Mouse (Mus musculus) Muller cell, postnatal 12 days (primary cell): Measurements from ENCODE around the gene Lemd1.
A peak's percentile ranks its signal among the peaks of the same experiment; 100 is the strongest.

ENCODE experiments used
- DNase-seq: peaks from one replicate; pipeline ENCODE4 v3.0.0-alpha.2; 2015; ENCODE audit errors: inconsistent ontology term

Gene Lemd1

DNA sequence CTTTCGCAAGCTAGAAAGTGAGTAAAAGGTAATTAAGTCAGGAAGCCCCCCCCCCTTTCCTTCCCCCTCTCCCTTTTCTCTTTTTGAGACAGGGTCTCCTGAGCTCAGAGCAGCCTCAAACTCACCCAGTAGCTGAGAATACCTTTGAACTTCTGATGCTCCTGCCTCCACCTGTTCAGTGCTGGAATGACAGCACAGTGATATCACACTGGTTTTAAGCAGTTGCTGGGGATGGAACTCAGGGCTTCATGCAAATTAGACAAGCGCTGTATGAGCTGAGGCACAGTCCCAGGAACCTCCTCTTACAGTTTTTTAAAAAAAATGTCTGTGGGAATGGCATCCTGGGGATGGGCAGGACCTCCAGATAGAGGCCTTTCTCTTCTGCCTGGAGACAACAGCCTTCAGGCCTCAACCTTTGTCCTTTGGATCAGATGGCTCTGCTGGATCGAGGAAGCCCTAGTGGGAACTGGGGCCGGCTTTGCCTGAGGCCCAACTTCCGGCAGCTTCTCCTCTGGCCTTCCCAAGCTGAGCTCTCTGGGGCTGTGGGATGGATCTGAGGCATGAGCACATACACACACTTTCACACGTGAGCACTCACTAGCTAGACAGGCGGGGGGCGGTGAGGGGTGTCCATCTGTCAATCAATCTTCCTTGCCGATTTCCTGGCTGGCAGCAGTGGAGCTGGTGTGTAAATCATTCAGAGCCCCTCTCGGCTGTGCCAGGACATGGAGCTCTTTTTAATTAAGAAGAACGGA is 99.9 kb downstream of the Lemd1 start:
- DNase-seq = peak; percentile 76

DNA sequence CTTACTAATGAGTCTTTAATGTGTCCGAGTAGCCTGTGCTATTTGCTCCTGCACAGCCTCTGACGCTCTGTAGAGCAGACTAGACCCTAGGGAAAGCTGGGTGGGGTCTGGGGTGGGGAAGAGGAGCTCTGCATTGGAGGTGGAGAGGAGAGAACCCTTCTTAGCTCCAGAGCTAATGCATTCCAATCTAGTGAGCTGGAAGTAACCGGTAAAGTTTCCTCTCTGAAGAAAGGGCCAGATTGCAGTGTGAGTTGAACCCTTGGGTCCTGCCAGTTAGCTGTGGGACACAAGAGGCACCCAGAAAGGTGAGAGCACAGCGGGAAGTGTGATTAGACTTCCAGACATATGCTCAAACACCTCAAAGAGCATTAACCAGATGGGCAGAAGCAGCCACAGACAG is 100.5 kb downstream of the Lemd1 start:
- DNase-seq = peak; percentile 77

DNA sequence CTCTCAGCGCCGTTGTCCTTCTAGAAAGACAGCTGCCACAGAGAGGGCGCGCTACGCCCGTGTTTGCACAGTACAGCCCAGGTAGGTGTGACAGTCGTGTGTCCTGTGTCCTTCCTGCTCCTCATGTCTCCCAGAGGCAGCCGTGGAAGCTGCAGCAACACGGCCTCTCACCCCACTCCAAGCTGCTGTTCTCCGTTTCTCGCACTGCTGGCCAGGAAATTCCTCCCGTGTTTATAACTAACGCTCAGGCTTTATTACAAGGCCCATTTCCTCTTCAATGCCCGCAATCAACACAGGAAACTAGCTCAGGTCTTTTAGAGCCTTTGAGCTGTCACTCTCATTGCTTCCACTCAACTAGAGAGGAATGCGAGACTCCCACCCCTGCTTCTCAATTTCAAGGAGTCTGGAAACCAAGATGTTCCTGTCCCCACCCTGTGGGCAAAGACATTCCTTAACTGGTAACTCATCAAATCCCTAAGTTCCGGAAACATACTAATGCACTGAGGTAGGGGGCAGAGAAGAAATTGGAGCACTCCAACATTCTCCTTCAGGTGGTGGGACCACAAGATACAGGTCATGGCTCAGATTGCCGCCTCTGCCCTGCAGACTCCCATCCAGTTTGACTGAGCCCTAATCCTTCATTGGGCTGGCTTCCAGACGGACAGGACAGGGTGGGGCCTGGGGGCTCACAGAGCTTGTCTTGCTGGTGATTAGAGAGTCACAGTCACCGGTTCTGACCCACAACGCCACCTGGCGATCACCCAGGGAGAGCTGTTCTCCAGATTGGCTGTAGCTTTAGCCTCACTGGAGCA is 101.3 kb downstream of the Lemd1 start:
- DNase-seq = peak; percentile 94

DNA sequence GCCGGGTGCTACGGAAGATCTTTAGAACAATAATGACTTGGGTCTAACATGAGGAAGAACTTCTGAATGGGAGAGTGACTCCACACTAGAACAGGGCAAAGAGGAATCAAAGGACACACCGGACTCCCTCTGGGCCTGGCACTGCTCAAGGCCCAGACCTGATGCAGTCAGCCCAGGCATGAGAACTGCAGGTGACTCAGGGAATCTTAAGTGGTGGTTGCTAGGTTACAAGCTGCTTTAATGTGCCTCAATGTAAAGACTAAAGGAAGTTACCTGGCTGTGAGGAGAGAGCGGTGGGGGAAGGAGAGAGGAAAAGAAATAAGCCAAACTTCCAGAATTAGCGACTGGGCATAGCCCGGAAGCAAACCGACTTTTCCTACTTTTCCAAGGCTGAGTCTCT is 104.3 kb downstream of the Lemd1 start:
- no peak for DNase-seq

DNA sequence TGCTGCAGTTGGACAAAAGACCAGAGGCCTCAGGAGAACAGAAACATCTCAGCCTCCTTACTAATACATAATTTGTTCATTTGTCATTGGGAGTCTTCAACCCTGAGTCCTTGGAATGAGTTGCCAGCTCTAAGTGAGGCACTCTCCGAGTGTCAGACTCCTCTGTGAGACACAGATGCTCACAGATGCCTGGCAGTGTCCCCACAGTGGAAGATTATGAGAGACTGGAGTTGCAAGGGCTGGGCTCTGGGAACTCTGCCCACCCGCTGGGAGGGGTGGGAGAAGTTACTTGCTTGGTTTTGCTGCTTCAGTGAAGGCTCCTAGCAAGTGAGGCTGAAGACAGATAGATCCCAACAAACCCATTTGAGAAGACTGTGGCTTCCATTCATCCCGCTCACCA is 104.8 kb downstream of the Lemd1 start:
- peak; percentile 71 for DNase-seq

DNA sequence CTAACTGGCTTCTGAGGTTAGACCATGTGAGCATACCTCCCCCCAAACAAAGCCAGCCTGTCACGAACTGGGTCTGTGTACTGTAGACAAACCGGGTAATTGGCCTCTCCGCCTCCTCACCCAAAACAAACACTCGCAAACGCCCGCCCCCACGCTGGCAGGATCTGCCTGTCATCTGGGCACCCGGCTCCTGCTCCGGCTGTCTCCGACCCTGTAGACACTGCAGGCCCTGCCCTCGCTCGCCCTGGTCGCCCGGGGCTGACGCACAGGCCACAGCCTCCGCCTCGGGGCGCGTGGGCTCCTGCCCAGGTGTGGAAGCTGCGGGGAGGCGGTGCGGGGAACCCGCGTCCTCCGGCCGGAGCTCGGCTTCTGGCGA is 107.2 kb downstream of the Lemd1 start, which contains the start of gene Klhdc8a:
Gene Klhdc8a (plus strand): TSS at position 202 of the 376 bp plus-strand sequence.
- peak; percentile 88 for DNase-seq

DNA sequence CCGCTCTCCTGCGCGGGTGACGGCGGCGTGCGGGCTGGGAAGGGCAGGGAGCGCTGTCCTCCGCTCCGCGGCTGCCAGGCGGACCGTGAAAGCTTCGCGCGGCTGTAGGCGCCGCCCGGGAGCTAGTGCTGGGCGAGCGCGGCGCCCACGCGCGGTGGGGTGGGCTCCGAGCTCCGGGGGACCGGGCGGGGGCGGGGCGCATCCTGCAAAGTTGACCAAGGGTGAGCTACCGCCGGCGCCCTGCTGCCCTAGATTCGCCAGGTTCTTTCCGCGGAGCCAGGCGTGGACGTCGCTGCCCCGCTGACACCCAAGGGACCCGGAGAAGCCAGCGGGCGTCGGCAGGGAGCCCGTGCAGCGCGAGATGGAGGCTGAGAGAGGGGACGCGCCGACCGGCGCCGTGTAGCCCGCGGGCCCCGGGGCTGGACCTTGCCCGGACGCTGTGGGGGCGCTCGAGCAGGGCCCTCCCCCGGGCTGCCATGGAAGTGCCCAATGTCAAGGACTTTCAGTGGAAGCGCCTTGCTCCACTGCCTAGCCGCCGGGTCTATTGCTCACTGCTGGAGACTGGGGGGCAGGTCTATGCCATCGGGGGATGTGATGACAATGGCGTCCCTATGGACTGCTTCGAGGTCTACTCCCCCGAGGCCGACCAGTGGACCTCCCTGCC is 107.7 kb downstream of the Lemd1 start:
- DNase-seq = peak; percentile 78

DNA sequence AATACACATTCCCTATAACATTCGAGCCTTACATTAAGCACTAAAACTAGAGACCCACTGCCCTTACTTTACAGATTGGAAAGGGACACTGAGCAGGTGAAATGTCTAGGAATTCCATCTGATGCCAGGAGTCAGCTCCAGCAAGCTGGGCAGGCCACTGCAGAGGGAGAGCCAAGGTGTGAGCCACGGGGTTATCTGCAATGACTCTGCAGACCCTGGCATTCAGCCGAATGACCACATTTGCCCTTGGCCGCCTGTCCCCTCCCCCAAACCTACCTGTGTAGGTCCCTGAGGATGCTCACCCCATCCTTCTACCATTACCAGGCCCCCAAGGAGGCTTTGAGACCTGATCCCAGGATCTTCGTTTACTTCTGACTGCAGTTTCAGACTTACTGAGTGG is 108.5 kb downstream of the Lemd1 start:
- no peak for DNase-seq

DNA sequence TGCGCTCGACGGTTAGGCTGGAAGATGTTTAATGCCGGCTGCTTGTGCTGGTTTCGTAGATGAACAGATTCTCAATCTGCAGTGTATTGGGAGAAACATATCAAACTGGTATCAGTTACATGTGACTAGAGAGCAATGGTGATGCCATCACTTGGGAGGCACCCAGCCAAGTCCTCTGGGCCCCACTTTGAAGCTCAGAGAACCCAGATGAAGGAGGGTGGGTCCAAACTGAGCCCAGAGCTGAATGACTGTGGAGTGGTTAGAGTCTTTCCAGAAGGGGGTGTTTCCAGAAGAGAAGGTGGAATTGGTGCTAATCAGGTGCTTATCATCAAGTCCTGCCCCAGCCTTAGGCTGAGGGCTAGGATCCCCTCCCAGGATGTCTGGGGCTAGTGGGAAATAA is 110.0 kb downstream of the Lemd1 start:
- no peak for DNase-seq

DNA sequence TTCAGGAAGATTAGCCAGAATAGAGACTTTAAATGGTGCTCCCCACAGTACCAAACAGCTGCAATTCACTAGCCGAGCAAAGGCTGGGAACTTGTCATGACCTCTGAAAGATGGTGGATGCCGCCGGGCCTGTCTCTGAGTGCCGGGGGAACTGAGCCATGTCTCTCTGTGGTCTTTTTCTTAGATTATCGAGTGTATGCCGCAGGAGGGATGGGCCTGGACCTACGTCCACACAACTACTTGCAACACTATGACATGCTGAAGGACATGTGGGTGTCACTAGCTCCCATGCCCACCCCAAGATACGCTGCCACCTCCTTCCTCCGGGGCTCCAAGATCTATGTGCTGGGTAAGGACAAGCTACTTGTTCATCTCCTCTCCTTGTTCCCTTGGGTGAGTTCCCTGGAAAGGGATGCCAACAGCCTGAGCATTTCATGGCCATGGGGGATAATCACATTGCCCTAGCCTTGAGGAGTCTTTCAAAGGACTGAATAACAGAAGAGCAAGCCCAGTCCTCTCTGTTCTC is 111.2 kb downstream of the Lemd1 start:
- no peak for DNase-seq

DNA sequence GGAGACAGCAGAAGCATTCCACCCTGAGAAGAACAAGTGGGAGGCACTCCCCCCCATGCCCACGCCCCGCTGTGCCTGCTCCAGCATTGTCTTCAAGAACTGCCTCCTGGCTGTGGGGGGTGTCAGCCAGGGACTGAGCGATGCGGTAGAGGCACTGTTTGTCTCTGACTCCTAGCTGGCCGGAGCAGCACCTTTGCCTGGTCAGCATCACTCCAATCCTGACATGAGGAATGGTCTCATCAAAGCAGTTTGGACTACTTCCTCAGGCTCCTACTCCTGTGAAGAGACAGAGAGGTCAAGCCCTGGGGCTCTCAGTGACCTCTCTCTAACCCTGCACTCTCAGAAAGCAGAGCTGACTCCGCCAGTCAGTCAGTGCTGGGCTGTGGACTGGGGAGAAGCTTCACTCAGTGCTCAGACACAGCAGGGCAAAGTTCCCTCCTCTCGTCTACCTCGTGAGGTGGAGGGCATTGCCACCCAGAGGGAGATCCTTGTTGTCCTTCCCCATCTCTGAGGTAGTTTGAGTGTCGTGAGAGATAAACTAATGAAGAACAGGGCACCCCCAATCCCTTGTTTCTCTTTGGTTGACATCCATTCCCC is 113.5 kb downstream of the Lemd1 start:
- no peak for DNase-seq

DNA sequence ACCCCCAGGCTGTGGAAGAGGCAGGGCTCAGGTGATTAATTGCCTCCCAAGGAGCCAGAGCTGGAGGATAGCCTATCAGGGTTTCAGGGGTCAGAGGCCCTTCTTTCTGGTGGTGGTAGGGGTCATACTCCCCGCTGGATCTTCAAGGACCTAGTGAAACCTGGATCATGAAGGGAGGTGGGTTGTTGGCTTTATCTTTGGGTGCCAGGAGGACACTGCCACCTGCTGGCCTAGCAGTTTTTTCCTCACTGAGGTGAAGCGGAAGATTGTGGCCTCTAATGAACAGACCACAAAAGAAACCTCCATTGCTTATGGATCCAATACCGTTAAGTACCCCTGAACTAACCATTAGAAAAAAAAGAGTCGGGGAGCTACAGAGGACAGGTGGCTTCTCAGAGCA is 114.9 kb downstream of the Lemd1 start:
- DNase-seq = no peak

DNA sequence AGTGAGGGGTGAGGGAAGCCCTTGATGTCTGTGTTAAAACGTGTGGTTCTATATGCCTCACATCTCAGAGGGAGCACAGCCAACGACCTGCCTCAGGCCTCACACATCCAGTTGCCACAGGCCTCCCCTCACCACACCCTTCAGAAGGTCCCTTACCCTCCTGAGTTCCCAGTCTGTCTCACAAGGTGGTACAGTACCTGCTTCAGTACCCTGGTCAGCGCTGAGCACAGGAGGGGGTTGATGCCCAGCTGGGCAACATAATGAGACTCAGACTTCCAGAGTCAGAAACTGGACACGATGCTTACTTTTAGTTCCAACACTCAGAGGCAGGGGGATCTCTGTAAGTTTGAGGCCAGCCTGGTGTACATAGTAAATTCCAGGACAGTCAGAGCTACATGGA is 115.6 kb downstream of the Lemd1 start:
- no peak for DNase-seq

DNA sequence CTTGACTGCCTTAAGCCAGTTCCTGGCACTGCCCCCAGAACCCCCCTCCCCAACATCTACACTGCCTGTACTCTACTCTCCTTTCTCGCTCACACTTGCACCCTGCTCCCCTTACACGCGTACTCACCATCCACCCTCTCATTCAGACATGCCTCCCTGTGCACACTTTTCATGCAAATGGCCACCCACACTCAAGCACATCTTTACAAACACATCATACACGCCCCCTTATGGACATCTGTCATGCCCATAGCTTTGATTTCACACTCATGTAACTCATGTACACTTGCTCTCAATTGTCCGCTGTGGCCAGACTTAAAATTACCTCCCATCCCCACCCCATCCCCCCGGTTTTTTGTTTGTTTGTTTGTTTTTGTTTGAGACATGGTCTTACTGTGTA is 116.7 kb downstream of the Lemd1 start:
- no peak for DNase-seq

DNA sequence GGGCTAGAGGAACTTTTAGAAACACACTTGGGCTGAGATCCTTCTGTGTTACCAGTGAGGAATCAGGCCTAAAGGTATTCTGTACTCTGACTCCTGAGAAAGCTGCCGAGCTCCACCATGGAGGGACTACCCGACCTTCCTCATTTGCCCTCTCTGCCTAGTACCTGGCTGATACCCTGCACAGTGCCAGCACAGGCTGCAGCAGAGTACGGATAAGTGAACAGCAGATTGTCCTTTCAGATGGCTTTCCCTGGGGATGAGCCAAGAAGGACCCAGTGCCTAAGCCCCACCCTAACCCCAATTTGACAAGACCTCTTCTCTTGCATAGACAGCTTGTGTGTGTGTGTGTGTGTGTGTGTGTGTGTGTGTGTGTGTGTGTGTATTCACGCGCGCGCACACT is 117.4 kb downstream of the Lemd1 start:
- DNase-seq = no peak
